Mouse (Mus musculus) ovary, postnatal 10 days (tissue): ENCODE results near the gene Traf1.

Source experiments
- DNase-seq: peaks from one replicate; pipeline ENCODE4 v3.0.0; 2022; ENCODE audit warnings: low spot score

Gene Traf1

DNA sequence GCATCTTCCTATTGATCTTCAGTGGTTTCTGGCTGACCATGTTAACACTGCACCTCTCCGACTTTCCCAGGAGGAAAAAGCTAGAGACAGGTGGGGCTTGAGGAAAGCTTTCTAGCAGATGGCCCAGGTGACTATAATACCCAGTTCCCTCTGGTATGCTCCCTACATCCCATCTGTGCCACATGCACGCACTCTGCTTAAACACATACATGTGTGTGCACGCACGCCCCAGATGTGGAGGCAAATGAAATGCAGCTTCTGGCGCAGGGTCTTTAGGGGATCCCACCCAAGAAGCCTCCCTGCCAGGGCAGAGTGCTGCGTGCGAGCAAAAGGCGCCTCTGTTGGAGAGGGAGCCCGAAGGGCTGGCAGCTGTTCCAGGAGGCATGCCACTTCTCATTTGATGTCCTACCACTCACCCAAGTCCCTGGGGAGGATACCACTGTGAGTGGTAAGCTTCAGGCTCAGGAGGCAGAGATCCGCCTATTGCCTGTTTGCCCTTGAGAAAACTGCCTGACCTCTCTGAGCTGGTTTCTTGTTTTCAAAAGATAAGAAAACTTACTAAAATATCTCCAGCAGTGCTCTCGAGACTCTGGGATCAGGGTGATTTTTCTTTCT, 20.4 kb downstream of the Traf1 start:
- no peak for DNase-seq

GRCm38 (mm10) chr2:34940246-34940645, 21.3 kb downstream of the Traf1 start:
- no peak for DNase-seq

GRCm38 (mm10) chr2:34938269-34939208, 23.0 kb downstream of the Traf1 start:
- no peak for DNase-seq

DNA sequence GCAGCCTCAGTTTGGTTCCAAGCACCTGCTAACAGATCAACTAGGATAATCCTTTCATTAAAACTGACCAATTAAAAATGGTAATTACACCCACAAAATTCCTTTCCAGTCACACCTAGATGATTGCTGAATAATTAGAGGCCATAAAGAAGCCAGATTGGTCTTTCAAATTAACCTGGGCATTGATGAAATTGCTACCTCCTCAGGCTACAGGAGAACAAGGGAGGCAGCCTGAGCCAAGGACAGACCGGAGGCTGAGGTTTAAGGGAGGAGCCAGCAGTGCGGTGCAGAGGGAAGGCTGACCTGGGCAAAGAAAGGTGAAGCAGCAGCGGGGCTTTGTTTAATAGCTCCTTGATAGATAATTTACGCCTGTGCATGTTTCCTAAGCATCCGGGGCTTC, 24.1 kb downstream of the Traf1 start:
- DNase-seq = no peak

GRCm38 (mm10) chr2:34927320-34927719, 34.3 kb downstream of the Traf1 start:
- DNase-seq = no peak

- DNase-seq = no peak
These were observed 38.8 kb downstream of the Traf1 start for GRCm38 (mm10) chr2:34922729-34923128.

DNA sequence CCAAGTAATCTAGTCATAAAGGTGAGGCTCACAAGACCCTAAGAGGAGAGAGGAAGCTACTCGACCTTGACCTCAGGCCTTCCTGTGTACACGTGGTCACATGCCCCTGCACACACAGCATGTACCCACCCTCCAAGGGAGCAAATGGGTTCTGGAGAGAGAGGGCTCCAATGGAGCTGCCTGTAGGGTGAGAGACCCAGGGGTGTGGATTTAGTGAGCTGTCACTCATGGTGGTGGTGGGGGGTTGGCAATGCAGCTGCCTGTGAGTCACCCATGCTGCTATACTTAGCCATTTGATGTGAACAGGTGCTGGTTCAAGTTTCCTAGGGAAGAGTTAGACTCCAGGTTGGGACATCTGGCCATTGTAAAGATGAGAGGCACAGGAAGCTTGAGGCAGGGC, 41.4 kb downstream of the Traf1 start:
- DNase-seq = no peak

DNA sequence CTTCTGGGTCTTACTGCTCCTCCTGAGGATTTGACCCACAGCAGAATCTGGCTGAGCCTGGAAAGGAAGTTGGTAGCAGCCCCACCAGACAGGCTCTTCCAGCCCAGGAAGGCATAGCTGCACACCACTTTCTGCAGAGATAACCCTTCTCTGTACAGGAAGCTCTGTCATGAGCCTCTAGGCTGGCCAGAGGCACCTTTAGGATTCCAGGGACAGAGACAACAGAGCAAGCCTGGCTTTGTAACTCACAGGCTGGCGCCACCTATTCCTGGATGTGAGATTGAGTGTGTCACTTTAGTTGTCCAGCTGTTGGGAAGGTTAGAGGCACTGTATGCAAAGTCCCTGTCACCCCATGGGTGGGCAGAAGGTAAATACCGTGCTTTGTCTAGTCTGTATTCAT, 46.5 kb downstream of the Traf1 start:
- no peak for DNase-seq

DNA sequence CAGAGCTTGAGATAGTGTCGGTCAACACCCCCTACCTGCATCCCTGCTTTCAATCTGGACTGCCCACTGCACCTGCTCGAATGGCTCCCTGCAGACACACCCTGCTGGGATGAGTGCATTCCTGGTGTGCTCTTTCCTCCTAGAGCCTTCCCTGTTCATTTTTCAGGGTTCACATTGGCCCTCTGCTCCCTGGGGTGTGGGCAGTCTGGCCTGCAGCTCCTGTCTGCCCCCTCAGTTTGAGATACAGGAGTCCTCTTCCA, 46.8 kb downstream of the Traf1 start:
- no peak for DNase-seq

DNA sequence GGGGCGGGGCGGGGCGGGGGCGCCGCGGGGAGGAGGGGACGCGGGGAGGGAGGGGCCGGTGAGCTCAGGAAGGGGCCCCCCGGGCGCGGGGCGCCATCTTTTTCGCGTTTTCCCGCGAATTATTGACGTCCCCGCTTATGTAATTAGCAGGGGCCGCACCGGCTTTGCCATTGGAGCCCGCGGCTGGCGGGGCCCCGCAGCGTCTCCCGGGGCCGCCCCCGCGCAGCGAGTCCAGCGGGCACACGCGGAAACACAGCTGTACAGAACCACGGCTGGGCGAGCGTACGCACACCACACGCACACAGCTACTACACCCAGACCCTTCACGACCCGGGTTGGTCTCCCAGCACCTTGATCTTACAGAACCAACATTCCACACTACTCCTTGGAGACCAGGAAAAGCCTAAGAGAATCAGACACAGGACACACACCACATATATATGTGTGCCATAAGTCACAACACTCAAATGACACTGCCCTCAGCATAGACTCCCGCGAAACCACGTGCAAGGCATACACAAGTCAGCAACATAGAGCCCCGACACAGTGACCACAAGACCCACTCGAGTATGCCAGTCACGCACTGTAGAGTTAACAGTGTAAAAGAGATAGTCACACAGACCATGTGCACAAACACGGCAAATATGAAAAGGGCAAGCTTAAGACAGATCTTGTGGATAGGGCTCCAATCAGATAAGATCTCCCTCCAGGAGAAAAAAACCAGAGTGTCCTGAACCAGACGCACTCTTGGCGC, 47.3 kb downstream of the Traf1 start:
- no peak for DNase-seq

DNA sequence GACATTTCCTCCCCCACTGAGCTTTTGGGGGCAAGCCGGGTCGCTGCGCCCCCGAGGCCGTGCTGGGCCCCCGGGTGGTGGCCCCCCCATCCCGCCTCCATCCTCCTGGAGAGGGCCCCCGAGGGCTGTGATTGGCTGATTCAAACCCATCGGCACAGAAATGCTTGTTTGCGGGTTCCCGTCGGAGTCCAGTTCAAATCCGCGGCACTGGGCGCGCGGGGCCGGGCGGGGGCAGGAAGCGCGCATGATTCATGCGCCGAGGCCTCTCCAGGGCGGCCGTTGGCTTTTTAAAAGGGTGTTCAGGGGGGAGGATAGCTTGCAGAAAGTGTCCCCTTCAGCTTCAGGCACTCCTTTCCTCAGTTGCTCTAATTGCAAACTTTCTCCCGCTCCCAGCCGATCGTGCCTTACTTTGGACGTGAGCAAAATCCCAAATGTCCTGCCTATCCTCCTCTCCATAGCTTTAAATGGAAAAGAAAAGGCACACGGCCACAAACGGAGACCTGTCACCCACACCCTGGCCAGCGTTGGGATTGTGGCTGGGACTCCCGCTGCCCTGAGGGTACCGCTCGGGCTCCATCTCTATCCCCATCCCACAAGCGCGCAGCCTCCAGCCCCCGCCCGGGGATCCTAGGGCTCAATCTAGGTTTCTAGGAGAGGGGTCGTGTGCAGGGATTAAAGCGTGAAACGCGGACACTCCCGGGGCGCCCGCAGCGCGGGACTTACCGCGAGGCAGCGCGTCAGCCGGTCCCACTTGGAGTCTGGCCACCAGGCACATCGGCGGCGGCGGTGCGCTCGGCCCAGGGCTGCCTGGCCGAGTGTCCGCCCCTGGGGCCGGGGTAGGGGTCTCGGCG, 48.1 kb downstream of the Traf1 start, which contains the start of gene Phf19:
Gene Phf19 (minus strand): TSS at position 809 of the 851 bp plus-strand sequence.
- DNase-seq = no peak

DNA sequence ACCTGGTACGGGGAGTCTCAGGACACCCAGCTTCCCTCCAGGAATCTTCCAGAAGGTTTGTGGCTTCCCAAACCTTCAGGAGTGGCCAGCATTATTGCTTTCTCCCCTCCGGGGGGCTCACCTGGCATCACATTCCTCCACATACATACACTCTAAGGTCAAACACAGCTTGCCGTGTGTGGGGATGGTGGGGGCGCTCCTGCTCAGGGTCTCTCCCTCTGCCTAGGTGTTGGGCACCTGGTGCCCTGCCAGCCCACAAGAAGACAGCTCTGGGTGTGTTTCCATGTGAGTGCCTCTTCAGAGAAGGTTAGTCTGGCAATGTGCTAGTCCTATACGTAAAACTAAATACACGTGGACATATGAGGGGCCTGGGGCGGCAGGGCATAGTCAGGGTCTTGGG, 49.0 kb downstream of the Traf1 start:
- DNase-seq = no peak

- no peak for DNase-seq
These were observed 49.7 kb downstream of the Traf1 start for GRCm38 (mm10) chr2:34911871-34912270.

DNA sequence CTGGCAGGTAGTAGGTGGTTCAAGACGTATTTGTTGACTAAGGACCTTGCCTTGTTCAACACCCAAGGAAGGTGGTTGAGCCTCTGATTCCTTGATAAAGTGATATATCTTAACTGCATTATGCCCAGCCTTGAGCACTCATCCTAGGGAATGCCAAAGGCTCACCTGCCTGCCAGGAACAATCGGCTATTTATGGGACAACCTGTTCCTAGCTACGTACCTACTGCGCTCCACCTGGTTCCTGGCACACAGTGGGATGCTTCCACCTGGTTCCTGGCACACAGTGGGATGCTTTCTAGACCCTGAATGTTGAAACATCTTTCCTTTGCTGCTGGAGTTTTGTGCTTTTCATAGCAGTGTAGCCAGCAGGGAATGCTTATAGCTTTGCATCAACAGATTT, 51.9 kb downstream of the Traf1 start:
- DNase-seq = no peak

GRCm38 (mm10) chr2:34906861-34907604, 54.5 kb downstream of the Traf1 start:
- DNase-seq = no peak

DNA sequence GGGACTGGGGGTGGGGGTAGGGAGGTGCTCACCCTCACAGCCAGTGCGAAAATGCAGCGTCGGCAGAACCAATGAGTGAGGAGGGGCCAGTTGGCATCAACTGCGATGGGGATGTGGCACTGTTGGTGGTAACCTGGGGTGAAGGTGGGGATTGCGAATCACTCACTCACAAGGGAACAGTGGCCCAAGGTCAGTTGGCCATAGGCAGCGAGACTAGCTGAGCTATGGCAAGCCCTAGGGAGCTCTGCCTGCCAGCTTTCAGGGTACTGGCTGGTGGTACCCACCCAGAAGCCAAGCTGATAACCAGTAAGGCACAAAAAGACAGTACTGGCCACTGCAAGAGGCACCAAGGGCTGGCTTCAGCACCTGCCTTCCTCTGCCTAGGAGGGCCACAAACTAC, 55.1 kb downstream of the Traf1 start:
- no peak for DNase-seq

DNA sequence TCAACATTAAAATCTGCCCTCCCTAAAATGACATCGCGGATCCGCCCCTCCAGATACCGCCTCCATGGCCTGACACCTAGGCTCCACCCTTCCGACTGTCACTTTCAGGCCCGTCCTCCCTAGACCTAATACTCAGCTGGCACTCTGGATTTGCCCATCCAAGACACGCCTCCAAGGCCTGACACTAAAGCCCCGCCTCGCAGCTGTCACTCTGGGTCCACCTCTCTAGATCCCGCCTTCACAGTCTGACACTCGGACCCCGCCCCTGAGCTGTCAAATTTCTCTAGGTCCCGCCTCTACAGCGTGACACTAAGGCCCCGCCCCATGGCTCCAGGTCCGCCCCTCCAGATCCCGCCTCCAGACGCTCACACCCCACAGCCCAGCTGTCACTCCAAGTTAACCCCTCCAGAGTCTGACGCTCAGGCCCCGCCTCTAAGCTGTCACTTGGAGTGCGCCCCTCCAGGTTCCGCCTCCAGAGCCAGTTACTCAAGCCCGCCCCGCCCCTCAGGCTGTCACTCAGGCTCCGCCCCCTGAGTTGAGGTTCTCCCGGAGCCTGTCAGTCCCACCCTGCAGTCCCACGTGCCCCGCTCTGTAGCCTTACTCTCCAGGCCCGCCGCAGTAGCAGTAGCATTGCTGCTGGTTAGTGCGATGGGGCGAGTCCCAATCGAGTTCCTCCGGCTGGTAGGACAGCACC, 56.6 kb downstream of the Traf1 start:
- peak; percentile 84 for DNase-seq

GRCm38 (mm10) chr2:34903652-34904405, 57.7 kb downstream of the Traf1 start:
- DNase-seq = no peak

DNA sequence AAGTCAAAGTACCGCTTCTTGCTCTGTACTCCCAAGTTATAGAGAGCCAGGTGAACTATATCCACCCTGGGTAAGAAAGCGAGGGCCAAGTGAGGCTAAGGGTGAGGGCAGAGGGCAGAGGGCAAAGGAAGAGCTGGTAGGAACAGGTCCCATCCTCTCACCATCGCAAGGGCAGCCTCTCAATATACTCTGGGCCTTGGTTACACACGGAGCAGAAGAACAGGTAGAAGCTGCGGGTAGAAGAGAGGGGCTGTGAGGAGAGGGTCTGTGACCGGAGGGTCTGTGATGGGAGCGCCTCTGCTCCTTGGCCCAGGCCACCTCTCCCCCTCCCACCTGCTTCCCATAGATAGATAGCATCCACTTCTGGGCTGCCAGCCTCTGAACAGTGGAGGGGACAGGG, 58.4 kb downstream of the Traf1 start:
- DNase-seq = no peak

DNA sequence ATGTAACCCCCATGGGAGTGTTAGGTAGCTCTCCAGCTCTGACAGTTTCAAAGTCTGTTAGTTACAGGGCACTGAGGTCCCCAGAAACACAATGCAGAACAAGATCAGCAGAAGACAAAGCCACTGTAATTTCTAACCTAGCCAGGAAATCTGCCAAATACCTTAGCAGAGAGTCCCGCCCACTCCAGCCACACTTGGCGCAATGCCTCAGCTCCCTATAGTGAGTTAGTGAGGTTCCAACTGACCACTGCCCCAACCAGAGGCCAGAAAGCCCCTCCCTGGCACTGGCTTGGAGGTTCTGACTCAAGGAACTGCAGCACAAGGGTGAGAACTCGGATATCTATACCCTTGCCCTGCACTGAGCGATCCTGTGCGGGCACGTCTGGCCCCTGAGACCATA, 58.8 kb downstream of the Traf1 start:
- no peak for DNase-seq
